Mouse (Mus musculus) liver, embryonic 14.5 days (tissue): ENCODE data around the gene Grin2b.

Experiments
- CTCF ChIP-seq: IDR thresholded peaks from 2 replicates; pipeline ENCODE4 v1.5.1; 2016; ENCODE audit warnings: antibody characterized with exemption, low read depth, control low read depth
- EP300 ChIP-seq: IDR thresholded peaks from 2 replicates; pipeline ENCODE4 v1.6.1; 2016; ENCODE audit warnings: antibody characterized with exemption, low read depth

GRCm38 (mm10) chr6:135674380-135674779, 498.9 kb downstream of the Grin2b start:
- TF ChIP-seq CTCF = no peak
- TF ChIP-seq EP300 = no peak
